Mouse (Mus musculus) 416B (cell line): ENCODE measurements around the gene OR5BS1P.
"Not testable (repeated sequence)": the region's sequence is repeated elsewhere in the genome, so short reads cannot be mapped to it uniquely, and the experiment has no call there.

Experiments
- DNase-seq: peaks from one replicate; pipeline ENCODE4 v3.0.0; 2011; ENCODE audit warnings: low read depth

Gene OR5BS1P

GRCm38 (mm10) chr15:98506253-98506957, 36.7 kb downstream of the OR5BS1P start:
- DNase-seq, result peak; percentile 83

- DNase-seq, result peak; percentile 52
Measured at GRCm38 (mm10) chr15:98507321-98507720, 37.6 kb downstream of the OR5BS1P start.

- DNase-seq, result no peak
Measured at GRCm38 (mm10) chr15:98509387-98509786, 39.7 kb downstream of the OR5BS1P start.

GRCm38 (mm10) chr15:98510438-98511385, 41.0 kb downstream of the OR5BS1P start:
- peak; percentile 80 for DNase-seq

- DNase-seq, result no peak
Measured at GRCm38 (mm10) chr15:98511386-98511928, 41.8 kb downstream of the OR5BS1P start.

- no peak for DNase-seq
Measured at GRCm38 (mm10) chr15:98512232-98512631, 42.5 kb downstream of the OR5BS1P start.

- no peak for DNase-seq
Measured at GRCm38 (mm10) chr15:98512799-98513321, 43.2 kb downstream of the OR5BS1P start.

GRCm38 (mm10) chr15:98513676-98514075, 44.0 kb downstream of the OR5BS1P start:
- DNase-seq, result not testable (repeated sequence)

GRCm38 (mm10) chr15:98514146-98514545, 44.5 kb downstream of the OR5BS1P start:
- peak; percentile 79 for DNase-seq

- not testable (repeated sequence) for DNase-seq
Measured at GRCm38 (mm10) chr15:98514845-98515244, 45.1 kb downstream of the OR5BS1P start.

GRCm38 (mm10) chr15:98517380-98518355, 48.0 kb downstream of the OR5BS1P start:
- peak; percentile 58 for DNase-seq

GRCm38 (mm10) chr15:98521245-98521644, 51.5 kb downstream of the OR5BS1P start:
- DNase-seq, result peak; percentile 82

GRCm38 (mm10) chr15:98526057-98526456, 56.4 kb downstream of the OR5BS1P start:
- peak; percentile 54 for DNase-seq

- no peak for DNase-seq
Measured at GRCm38 (mm10) chr15:98527056-98527771, 57.5 kb downstream of the OR5BS1P start.

GRCm38 (mm10) chr15:98528066-98528563, 58.4 kb downstream of the OR5BS1P start:
- DNase-seq, result no peak
